Mouse (Mus musculus) intestine, embryonic 14.5 days (tissue): ENCODE data around the gene H2-Eb1. TPM values are rescaled to one million over a fixed set of nuclear protein-coding genes. Genes with fewer than 3 reads are reported as not detected.

ENCODE experiments used
- ATAC-seq: fragments of 200-750 bp; cut with Nextera tagmentation; replicated peaks from 2 replicates; pipeline ENCODE4 v1.8.0; 2017; ENCODE audit warnings: low read depth, moderate number of reproducible peaks, moderate TSS enrichment, moderate library complexity; ENCODE audit not compliant: low FRiP score, low TSS enrichment
- DNase-seq: peaks from one replicate; pipeline ENCODE4 v3.0.0-alpha.2; 2018; ENCODE audit warnings: low spot score
- H3K27ac ChIP-seq: fragments of 300-500 bp; sonication (generic); 2 replicates; pipeline ENCODE4 v1.5.1; 2014; ENCODE audit warnings: low read depth, mild to moderate bottlenecking, control low read depth
- H3K27me3 ChIP-seq: fragments of 300-500 bp; sonication (generic); replicated peaks from 2 replicates; pipeline ENCODE4 v1.6.1; 2014; ENCODE audit warnings: low read length, control low read depth; ENCODE audit not compliant: control insufficient read depth, insufficient read depth
- H3K36me3 ChIP-seq: fragments of 300-500 bp; sonication (generic); 2 replicates; pipeline ENCODE4 v1.6.1; 2014; ENCODE audit warnings: low read length, control low read depth; ENCODE audit not compliant: control insufficient read depth, insufficient read depth
- H3K4me1 ChIP-seq: fragments of 300-500 bp; sonication (generic); replicated peaks from 2 replicates; pipeline ENCODE4 v1.6.1; 2014; ENCODE audit warnings: low read length, control low read depth, mixed read lengths; ENCODE audit not compliant: control insufficient read depth, insufficient read depth
- H3K4me2 ChIP-seq: fragments of 300-500 bp; sonication (generic); 2 replicates; pipeline ENCODE4 v1.6.1; 2014; ENCODE audit warnings: low read length
- H3K4me3 ChIP-seq: fragments of 300-500 bp; sonication (generic); 2 replicates; pipeline ENCODE4 v1.5.1; 2014; ENCODE audit warnings: low read depth, low read length, control low read depth, mixed read lengths
- H3K9ac ChIP-seq: fragments of 300-500 bp; sonication (generic); 2 replicates; pipeline ENCODE4 v1.6.1; 2014; ENCODE audit warnings: mild to moderate bottlenecking, low read length
- H3K9me3 ChIP-seq: fragments of 300-500 bp; sonication (generic); 2 replicates; pipeline ENCODE4 v1.6.1; 2016; ENCODE audit warnings: low read length, control low read depth; ENCODE audit not compliant: control insufficient read depth
- WGBS: fragments of 180-500 bp; shearing (Covaris S2); extraction: QIAGEN DNeasy Blood & Tissue Kit; methylation state at CpG from one replicate; pipeline ENCODE4 v1.1.7; 2014; 5-methylcytosine and 5-hydroxymethylcytosine counted together
- polyA plus RNA-seq: library from polyadenylated mRNA; unstranded; fragments of >200 nt; fragmentation: Nextera tagmentation; extraction: Ambion mirVana; gene quantifications from 2 replicates; pipeline ENCODE4 v1.2.1, GENCODE M21; 2014

H2-Eb1 gene
- polyA plus RNA-seq, 1 experiment from 2014 or later = 4.1 TPM

- no peaks in the 10 kb centered on the region for H3K36me3 ChIP-seq
- no peak for ATAC-seq
- H3K27me3 ChIP-seq = no peaks in the 10 kb centered on the region
- H3K9me3 ChIP-seq = no peaks in the 10 kb centered on the region
- H3K9ac ChIP-seq = no peak overlapping the region
- no peak for DNase-seq
- H3K27ac ChIP-seq = no peak overlapping the region
- H3K4me1 ChIP-seq = no peaks in the 10 kb centered on the region
- no peak overlapping the region for H3K4me3 ChIP-seq
- no peak overlapping the region for H3K4me2 ChIP-seq
These were observed 10.4 kb upstream of the H2-Eb1 start for GRCm38 (mm10) chr17:34295307-34295706.

- Histone ChIP-seq H3K4me3 (peak overlapping the region; percentile 33), H3K27ac (no peak overlapping the region)
- 23% methylated on average over 23 of the region's 23 CpGs for WGBS
These were observed 9.5 kb upstream of the H2-Eb1 start for GRCm38 (mm10) chr17:34295891-34296794.

GRCm38 (mm10) chr17:34299356-34299755, 6.3 kb upstream of the H2-Eb1 start:
- no peak overlapping the region for H3K27ac ChIP-seq

More at GRCm38 (mm10) chr17:34295891-34296794, 9.5 kb upstream of the H2-Eb1 start:
- Histone ChIP-seq H3K9me3 (no peaks in the 10 kb centered on the region), H3K36me3 (no peaks in the 10 kb centered on the region), H3K4me2 (peak overlapping the region; percentile 61), H3K4me1 (no peaks in the 10 kb centered on the region), H3K9ac (no peak overlapping the region), H3K27me3 (no peaks in the 10 kb centered on the region)
- ATAC-seq (peak; percentile 67; the same call in 1 of the 2 replicates), DNase-seq (peak; percentile 66)

GRCm38 (mm10) chr17:34300071-34300470, 5.6 kb upstream of the H2-Eb1 start:
- no peaks in the 10 kb centered on the region for H3K36me3 ChIP-seq
- H3K4me1 ChIP-seq = no peaks in the 10 kb centered on the region
- H3K4me3 ChIP-seq = no peak overlapping the region
- H3K27ac ChIP-seq = no peak overlapping the region
- H3K4me2 ChIP-seq = no peak overlapping the region
- no peak overlapping the region for H3K9ac ChIP-seq
- ATAC-seq (no peak), DNase-seq (no peak)
- WGBS = 74% methylated on average over 8 of the region's 8 CpGs
- no peaks in the 10 kb centered on the region for H3K27me3 ChIP-seq
- no peaks in the 10 kb centered on the region for H3K9me3 ChIP-seq

More at GRCm38 (mm10) chr17:34299356-34299755, 6.3 kb upstream of the H2-Eb1 start:
- no peak for ATAC-seq
- no peak for DNase-seq
- Histone ChIP-seq H3K9ac (no peak overlapping the region), H3K27me3 (no peaks in the 10 kb centered on the region), H3K4me2 (no peak overlapping the region), H3K4me3 (no peak overlapping the region), H3K36me3 (no peaks in the 10 kb centered on the region), H3K9me3 (no peaks in the 10 kb centered on the region), H3K4me1 (no peaks in the 10 kb centered on the region)
- WGBS = 61% methylated on average over 3 of the region's 3 CpGs

GRCm38 (mm10) chr17:34300691-34301566, 4.7 kb upstream of the H2-Eb1 start:
- H3K27me3 ChIP-seq = no peaks in the 10 kb centered on the region
- no peak overlapping the region for H3K27ac ChIP-seq
- H3K36me3 ChIP-seq = no peaks in the 10 kb centered on the region
- ATAC-seq (no peak), DNase-seq (no peak)
- H3K4me3 ChIP-seq = no peak overlapping the region
- H3K9ac ChIP-seq = no peak overlapping the region
- H3K9me3 ChIP-seq = no peaks in the 10 kb centered on the region
- 74% methylated on average over 23 of the region's 23 CpGs for WGBS
- no peak overlapping the region for H3K4me2 ChIP-seq
- no peaks in the 10 kb centered on the region for H3K4me1 ChIP-seq

GRCm38 (mm10) chr17:34301670-34302190, 3.9 kb upstream of the H2-Eb1 start:
- Histone ChIP-seq H3K4me1 (no peaks in the 10 kb centered on the region), H3K27ac (no peak overlapping the region), H3K27me3 (no peaks in the 10 kb centered on the region), H3K9me3 (no peaks in the 10 kb centered on the region), H3K9ac (no peak overlapping the region), H3K4me3 (no peak overlapping the region), H3K36me3 (no peaks in the 10 kb centered on the region), H3K4me2 (no peak overlapping the region)
- DNase-seq (no peak), ATAC-seq (no peak)
- 84% methylated on average over 4 of the region's 4 CpGs for WGBS

GRCm38 (mm10) chr17:34303789-34304188, 1.9 kb upstream of the H2-Eb1 start:
- H3K4me1 ChIP-seq = no peaks in the 10 kb centered on the region
- H3K27ac ChIP-seq = no peak overlapping the region
- no peaks in the 10 kb centered on the region for H3K9me3 ChIP-seq
- no peaks in the 10 kb centered on the region for H3K36me3 ChIP-seq
- ATAC-seq (no peak), DNase-seq (no peak)
- no peaks in the 10 kb centered on the region for H3K27me3 ChIP-seq
- H3K4me3 ChIP-seq = no peak overlapping the region
- WGBS = 84% methylated on average over 2 of the region's 2 CpGs
- no peak overlapping the region for H3K4me2 ChIP-seq
- no peak overlapping the region for H3K9ac ChIP-seq

GRCm38 (mm10) chr17:34304751-34305150, 916 bp upstream of the H2-Eb1 start:
- no peak overlapping the region for H3K4me3 ChIP-seq
- DNase-seq = peak; percentile 62
- 8% methylated on average over 4 of the region's 4 CpGs for WGBS

More at GRCm38 (mm10) chr17:34304751-34305150, 916 bp upstream of the H2-Eb1 start:
- no peak for ATAC-seq
- no peak overlapping the region for H3K27ac ChIP-seq
- H3K27me3 ChIP-seq = 0 out of 2 replicates have a peak, but pooled peaks cover 2% of the 10 kb centered on the region
- no peaks in the 10 kb centered on the region for H3K36me3 ChIP-seq
- H3K9me3 ChIP-seq = no peaks in the 10 kb centered on the region
- no peaks in the 10 kb centered on the region for H3K4me1 ChIP-seq
- no peak overlapping the region for H3K4me2 ChIP-seq
- no peak overlapping the region for H3K9ac ChIP-seq
